Mouse (Mus musculus) cerebellum, postnatal 25 days (tissue): ENCODE results near the gene Acad12.
"Not testable (repeated sequence)": the region's sequence is repeated elsewhere in the genome, so short reads cannot be mapped to it uniquely, and the experiment has no call there.

ENCODE experiments used
- DNase-seq, 2 experiments: peaks; one replicate each; pipeline ENCODE4 v3.0.0; 2021; ENCODE audit warnings: mixed read lengths in 2 of 2

Acad12 gene

DNA sequence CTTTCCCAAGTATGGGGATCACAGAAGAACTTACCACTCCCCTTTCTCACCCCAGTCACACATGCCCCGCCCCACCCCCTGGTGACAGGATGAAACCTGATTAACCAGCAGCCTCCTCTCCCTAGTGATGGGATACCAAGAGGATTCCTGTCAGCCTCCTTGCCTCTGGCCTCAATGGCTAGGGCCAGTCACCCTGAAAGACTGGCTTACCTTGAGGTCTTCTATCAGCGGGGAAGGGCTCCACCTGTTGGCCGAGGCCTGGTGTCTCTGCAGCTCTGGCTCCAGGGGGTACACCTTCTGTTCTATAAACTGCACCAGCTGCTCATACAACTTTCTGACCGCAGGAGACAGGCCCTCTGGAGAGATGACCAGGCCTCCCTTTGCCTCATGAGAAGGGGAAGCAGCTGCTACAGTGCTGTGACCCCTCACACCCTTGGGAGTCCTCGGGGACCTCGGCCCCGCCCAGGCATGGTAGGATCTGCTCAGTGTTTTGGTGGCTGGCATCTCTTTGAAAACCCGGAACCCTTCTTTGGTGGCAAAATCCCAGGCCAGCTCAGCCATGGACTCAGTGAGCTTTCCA, 9.1 kb downstream of the Acad12 start:
- not testable (repeated sequence) for DNase-seq

DNA sequence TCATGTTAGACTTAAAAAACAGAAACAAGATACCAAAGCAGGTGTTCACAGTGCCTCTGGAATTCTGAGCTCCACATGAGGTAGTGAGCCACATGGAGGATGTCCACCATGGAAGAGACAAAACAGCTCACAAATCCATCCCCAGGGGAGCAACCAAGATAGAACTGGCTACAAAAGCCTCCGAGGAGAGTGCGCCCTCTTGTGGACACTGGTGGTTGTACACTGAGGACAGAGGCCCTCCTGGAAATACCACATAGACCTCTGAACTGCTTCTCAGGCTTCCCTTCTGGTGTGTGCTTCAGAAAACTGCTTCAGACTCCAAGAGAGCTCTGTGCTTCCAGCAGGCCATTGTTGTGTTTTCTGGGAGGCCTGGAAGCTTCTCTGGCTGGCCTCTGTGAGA, 12.6 kb downstream of the Acad12 start:
- DNase-seq, result peak; percentile 71 to 85

DNA sequence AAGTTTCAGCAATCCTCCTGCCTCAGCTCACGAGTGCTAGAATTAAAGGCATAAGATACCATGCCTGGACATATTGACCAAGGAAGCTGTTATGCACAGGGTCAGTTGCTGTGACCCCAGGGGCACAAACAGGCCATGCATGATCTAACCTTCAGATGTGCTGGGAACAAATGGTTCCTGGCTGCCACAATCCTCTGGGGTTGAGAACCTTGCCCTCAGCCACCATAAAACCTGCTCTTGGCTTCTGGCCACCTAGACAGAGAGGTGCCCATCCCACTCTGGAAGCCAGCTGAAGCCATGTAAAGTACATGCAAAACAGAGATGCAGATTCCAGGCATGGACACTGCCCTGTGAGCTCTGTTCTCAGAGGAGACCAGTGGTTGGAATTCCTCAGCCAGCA, 14.9 kb downstream of the Acad12 start:
- not testable (repeated sequence) for DNase-seq

GRCm38 (mm10) chr5:121601547-121602299, 17.0 kb downstream of the Acad12 start:
- peak; percentile 86 to 93 for DNase-seq

DNA sequence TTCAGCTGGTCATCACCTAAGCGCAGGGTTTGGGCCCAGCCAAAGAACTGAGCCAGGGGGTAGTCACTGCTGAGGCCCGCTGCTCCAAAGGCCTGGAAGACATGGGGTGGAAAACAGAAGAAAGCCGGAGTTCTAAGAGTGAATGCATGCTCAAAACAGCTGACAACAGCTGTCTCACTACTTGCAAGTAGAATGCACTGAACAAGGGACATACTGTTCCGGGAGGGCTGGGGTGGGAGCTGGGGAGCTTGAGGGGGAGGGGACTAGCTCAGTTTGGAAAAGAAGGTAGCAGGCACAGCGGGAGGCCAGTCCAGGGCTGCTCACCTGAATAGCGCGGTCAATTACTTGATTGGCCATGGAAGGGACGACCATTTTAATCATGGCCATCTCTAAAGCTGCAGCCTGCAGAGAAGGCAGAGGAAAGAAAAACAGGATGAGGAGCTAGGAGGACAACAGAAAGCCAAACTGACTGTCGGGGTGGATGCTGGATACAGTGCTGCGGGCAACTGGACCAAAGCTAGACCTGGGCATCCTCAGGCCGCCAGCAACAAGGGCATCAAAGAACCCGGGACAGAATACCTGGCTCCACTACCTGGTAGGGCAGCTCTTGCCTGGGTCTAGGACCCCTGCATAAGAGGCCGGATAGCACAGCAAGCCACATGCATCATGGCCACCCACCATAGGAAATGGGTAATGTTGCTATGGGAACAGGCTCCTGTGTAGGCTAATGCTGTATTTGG, 19.7 kb downstream of the Acad12 start:
- DNase-seq, result no peak

- no peak for DNase-seq
Measured at GRCm38 (mm10) chr5:121597991-121598537, 20.7 kb downstream of the Acad12 start.

GRCm38 (mm10) chr5:121597332-121597731, 21.4 kb downstream of the Acad12 start:
- no peak for DNase-seq

DNA sequence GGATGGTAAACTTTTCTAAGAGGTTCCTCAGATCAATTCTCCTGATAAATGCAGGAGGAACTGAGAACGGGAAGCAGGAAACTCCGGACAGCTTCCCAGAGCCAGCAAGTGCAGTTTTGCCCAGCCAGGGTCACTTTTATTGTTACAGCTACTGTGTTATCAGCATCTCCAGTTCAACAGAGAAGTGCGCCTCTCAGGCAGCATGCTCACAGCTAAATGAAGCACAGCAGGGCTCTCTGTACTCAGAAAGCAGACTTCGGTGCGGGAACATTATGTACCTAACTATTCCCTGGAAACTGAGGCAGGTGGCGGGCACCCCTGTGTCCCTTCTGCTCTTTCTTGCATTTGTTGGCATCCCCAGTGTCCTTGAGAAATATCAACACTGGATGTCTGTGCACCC, 22.5 kb downstream of the Acad12 start:
- no peak for DNase-seq

GRCm38 (mm10) chr5:121595758-121596157, 23.0 kb downstream of the Acad12 start:
- DNase-seq, result no peak

GRCm38 (mm10) chr5:121594714-121595313, 23.9 kb downstream of the Acad12 start:
- DNase-seq, result no peak

GRCm38 (mm10) chr5:121593451-121594401, 25.0 kb downstream of the Acad12 start, which contains the start of gene Aldh2:
TSS of gene Aldh2 (minus strand) at chr5:121593824.
- DNase-seq, result peak; percentile 62 to 77

- peak in 1 of 2 experiments; percentile 19 for DNase-seq
Measured at GRCm38 (mm10) chr5:121592816-121593407, 25.8 kb downstream of the Acad12 start.

DNA sequence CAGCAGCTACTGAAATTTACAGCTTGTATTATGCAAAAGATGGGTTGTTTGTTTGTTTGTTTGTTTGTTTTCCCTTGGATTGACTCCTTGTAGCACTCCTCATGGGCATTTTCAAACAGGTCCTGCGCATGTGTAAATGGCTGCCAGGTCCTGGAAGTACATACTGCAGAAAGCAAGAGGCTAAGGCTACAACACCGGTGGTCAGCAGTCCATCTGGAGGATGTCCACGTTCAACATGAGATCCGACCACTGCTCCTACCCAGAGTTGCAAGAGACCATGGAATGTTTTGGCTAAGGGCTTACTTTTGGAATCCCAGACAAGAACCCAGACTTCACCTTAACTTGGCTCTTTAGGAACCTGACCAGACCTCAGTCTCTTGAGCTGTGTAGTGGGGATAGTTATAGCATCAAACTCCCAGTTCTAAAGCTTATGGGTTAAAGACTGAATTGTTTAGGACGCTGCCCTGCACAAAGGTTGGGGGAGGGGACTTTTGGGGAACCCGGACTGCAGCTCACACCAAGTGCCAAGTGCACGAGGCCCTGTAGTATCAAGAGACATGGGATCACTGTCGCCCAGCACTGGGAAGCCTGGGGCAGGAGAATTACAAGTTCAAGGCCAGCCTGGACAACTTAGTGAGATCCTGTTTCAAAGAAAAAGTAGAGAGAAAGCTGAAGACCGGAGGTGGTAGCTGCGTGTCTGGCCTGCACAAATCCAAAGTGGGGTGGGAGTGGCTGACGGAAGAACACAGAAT, 26.5 kb downstream of the Acad12 start:
- no peak for DNase-seq

DNA sequence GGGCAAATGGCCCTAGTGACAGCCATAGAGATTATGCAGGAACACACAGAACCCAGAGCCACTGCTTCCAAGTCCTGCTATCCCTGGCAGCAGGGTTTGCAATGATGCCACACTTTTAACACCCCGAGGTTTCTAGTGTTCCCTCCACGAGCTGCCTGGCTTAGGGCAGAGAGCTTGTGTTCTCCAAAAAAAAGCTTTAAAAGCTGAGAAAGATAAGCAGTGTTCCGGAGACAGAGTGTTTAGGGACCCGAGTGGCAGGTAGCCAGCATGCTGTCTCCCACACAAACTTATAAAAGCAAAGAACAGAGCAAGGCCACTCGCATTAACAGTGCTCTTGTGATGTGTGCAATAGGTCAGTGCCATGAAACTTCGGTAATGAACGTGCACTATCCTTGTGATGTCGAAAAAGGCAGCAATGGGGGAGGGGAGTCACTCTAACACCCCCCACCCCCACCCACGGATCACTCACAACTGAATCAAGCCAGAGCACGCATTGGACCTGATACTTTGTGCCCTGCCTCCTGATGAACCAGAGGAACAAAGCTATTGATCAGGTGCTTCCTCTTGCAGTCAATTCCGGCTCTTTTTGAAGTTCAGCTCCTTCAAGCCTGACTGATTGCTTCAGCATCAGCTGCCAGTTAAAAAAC, 27.2 kb downstream of the Acad12 start:
- DNase-seq, result no peak

GRCm38 (mm10) chr5:121589928-121590327, 28.8 kb downstream of the Acad12 start:
- DNase-seq, result no peak

GRCm38 (mm10) chr5:121586400-121587039, 32.2 kb downstream of the Acad12 start:
- DNase-seq, result no peak

DNA sequence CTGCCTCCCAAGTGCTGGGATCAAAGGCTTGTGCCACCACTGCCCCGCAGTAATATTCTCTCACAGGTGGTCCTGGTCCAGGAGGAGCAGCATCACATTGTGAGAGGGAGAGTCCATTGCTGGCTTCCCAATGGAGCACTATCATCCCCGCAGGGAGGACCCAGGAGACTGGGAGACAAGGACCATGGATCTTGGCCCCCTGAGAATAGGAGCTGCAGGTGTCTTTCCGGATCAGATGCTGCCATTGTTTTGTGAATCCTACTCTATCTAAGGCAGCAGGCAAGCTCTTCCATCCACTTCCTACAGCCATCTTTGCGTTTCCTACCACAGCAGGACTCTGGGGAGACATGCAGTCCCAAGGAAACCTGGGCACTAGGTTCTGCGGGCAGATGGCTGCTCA, 33.0 kb downstream of the Acad12 start:
- no peak for DNase-seq

- no peak for DNase-seq
Measured at GRCm38 (mm10) chr5:121585005-121585404, 33.7 kb downstream of the Acad12 start.

GRCm38 (mm10) chr5:121583765-121584501, 34.8 kb downstream of the Acad12 start:
- peak; percentile 55 to 76 for DNase-seq
